9 mouse cellular contexts compared by ENCODE assay signal in genomic region chr11:6007010-6007778, GRCm38 (mm10). TPM values are rescaled to one million over a fixed set of nuclear protein-coding genes. Genes with fewer than 3 reads are reported as not detected.
DNase-seq lines count a peak whose midpoint lies in the region; ATAC-seq and TF ChIP-seq lines count a peak whose summit lies in the region.
"Not testable (repeated sequence)": the region's sequence is repeated elsewhere in the genome, so short reads cannot be mapped to it uniquely, and the experiment has no call there.
"Had no signal": no experiment of that assay in that cellular context is flagged by ENCODE, and none has a peak within 500 bp of the region (broad histone marks: within the 10 kb centered on the region; RNA-seq: fewer than 3 reads in every experiment).

No protein-coding gene starts in this region.

- not testable (repeated sequence) for H3K9me3 ChIP-seq in forebrain, embryonic 14.5 days (replicated peaks; ENCODE audit: control insufficient read depth, low read length); heart, embryonic 16.5 days (replicated peaks; ENCODE audit: control insufficient read depth, low read length); limb, embryonic 14.5 days (ENCODE audit: control insufficient read depth, low read length); lung, postnatal 0 days (ENCODE audit: low read length); neural tube, embryonic 12.5 days

- peak overlapping the region; percentile 31 for H3K4me3 ChIP-seq in forebrain, embryonic 14.5 days (ENCODE audit: low read depth, low read length)
- H3K4me3 ChIP-seq in heart, embryonic 16.5 days (ENCODE audit: low read length) = peak overlapping the region; percentile 53
- H3K4me3 ChIP-seq in limb, embryonic 14.5 days (replicated peaks; ENCODE audit: low read length) = peak overlapping the region; percentile 35
- peak overlapping the region; percentile 40 for H3K4me3 ChIP-seq in lung, postnatal 0 days (ENCODE audit: low read depth, low read length)
- peak overlapping the region; percentile 33 for H3K4me3 ChIP-seq in neural tube, embryonic 12.5 days

- not testable (repeated sequence) for H3K27ac ChIP-seq in forebrain, embryonic 14.5 days (ENCODE audit: low read depth, low read length); heart, embryonic 16.5 days (ENCODE audit: low read length); limb, embryonic 14.5 days (replicated peaks; ENCODE audit: low read depth, low read length); neural tube, embryonic 12.5 days
- H3K27ac ChIP-seq in lung, postnatal 0 days (ENCODE audit: low read length) = peak overlapping the region; percentile 32; the same call in 1 of the 2 replicates

- H3K9ac ChIP-seq in forebrain, embryonic 14.5 days (ENCODE audit: low read length) = peak overlapping the region; percentile 51
- H3K9ac ChIP-seq in heart, embryonic 16.5 days (ENCODE audit: low read length) = peak overlapping the region; percentile 63
- H3K9ac ChIP-seq in limb, embryonic 14.5 days (ENCODE audit: low read depth, low read length, severe bottlenecking) = peak overlapping the region; percentile 31; the same call in 1 of the 2 replicates
- peak overlapping the region; percentile 43 for H3K9ac ChIP-seq in lung, postnatal 0 days (replicated peaks; ENCODE audit: low read depth)
- H3K9ac ChIP-seq in neural tube, embryonic 12.5 days = peak overlapping the region; percentile 42; the same call in 1 of the 2 replicates

- peak; percentile 17 for DNase-seq in embryo, embryonic 9.5 days (ENCODE audit: extremely low spot score)
- DNase-seq in forebrain, embryonic 14.5 days (ENCODE audit: low spot score); limb, embryonic 14.5 days (ENCODE audit: low spot score); lung, postnatal 0 days (ENCODE audit: low spot score): not testable (repeated sequence)
- peak; percentile 41 for DNase-seq in kidney, adult 18-20 months
- DNase-seq in thymus, postnatal 25 days = peak; percentile 20

- 2% methylated on average over 20 of the region's 49 CpGs for WGBS in forebrain, embryonic 14.5 days
- 4% methylated on average over 23 of the region's 49 CpGs for WGBS in heart, embryonic 16.5 days
- 9% methylated on average over 19 of the region's 49 CpGs for WGBS in limb, embryonic 14.5 days
- WGBS in lung, postnatal 0 days = 7% methylated on average over 17 of the region's 49 CpGs
- WGBS in neural tube, embryonic 12.5 days = 2% methylated on average over 24 of the region's 49 CpGs

- not testable (repeated sequence) for TF ChIP-seq CTCF in lung, postnatal 0 days (IDR thresholded peaks at IDR 0.05)

- not testable (repeated sequence) for TF ChIP-seq EP300 in lung, postnatal 0 days (IDR thresholded peaks at IDR 0.05)

- not testable (repeated sequence) for H3K36me3 ChIP-seq in forebrain, embryonic 14.5 days (ENCODE audit: control insufficient read depth, insufficient read depth, low read length); heart, embryonic 16.5 days (ENCODE audit: control insufficient read depth, insufficient read depth); limb, embryonic 14.5 days (ENCODE audit: control insufficient read depth, insufficient read depth, low read length); lung, postnatal 0 days (ENCODE audit: insufficient read depth, low read length); neural tube, embryonic 12.5 days

- not testable (repeated sequence) for H3K27me3 ChIP-seq in forebrain, embryonic 14.5 days (replicated peaks; ENCODE audit: control insufficient read depth, insufficient read depth, low read length); heart, embryonic 16.5 days (ENCODE audit: control insufficient read depth, insufficient read depth, low read length); limb, embryonic 14.5 days (ENCODE audit: control insufficient read depth, insufficient read depth, low read length); lung, postnatal 0 days (replicated peaks; ENCODE audit: insufficient read depth, low read length)
- H3K27me3 ChIP-seq in neural tube, embryonic 12.5 days (replicated peaks) = peaks cover 16% of the 10 kb centered on the region; the same call in 1 of the 2 replicates

- H3K4me2 ChIP-seq in forebrain, embryonic 14.5 days (ENCODE audit: low read length) = peak overlapping the region; percentile 52
- H3K4me2 ChIP-seq in heart, embryonic 16.5 days (ENCODE audit: low read depth, low read length) = peak overlapping the region; percentile 60
- peak overlapping the region; percentile 50 for H3K4me2 ChIP-seq in limb, embryonic 14.5 days (replicated peaks; ENCODE audit: low read depth, low read length, severe bottlenecking)
- H3K4me2 ChIP-seq in lung, postnatal 0 days (replicated peaks; ENCODE audit: low read depth, low read length) = peak overlapping the region; percentile 52
- peak overlapping the region; percentile 59 for H3K4me2 ChIP-seq in neural tube, embryonic 12.5 days (replicated peaks)

- ATAC-seq in forebrain, embryonic 14.5 days = peak; percentile 85
- 0 out of 2 replicates have a peak, but pooled peaks have one; percentile 30 for ATAC-seq in heart, embryonic 16.5 days (replicated peaks; ENCODE audit: extremely low read depth, insufficient read depth, low FRiP score)
- not testable (repeated sequence) for ATAC-seq in limb, embryonic 14.5 days (ENCODE audit: low FRiP score, low read depth)
- peak; percentile 24; the same call in 1 of the 2 replicates for ATAC-seq in lung, postnatal 0 days
- ATAC-seq in neural tube, embryonic 12.5 days (ENCODE audit: low FRiP score, low read depth) = peak; percentile 75

- not testable (repeated sequence) for H3K4me1 ChIP-seq in forebrain, embryonic 14.5 days (ENCODE audit: control insufficient read depth, insufficient read depth, low read length); limb, embryonic 14.5 days (ENCODE audit: control insufficient read depth, insufficient read depth, low read length); neural tube, embryonic 12.5 days
- peaks cover 21% of the 10 kb centered on the region for H3K4me1 ChIP-seq in heart, embryonic 16.5 days (ENCODE audit: control insufficient read depth, insufficient read depth, low read length)
- peaks cover 11% of the 10 kb centered on the region; the same call in 1 of the 2 replicates for H3K4me1 ChIP-seq in lung, postnatal 0 days (ENCODE audit: insufficient read depth, low read depth, low read length)

- not testable (repeated sequence) for TF ChIP-seq POLR2A in limb, embryonic 14.5 days (IDR thresholded peaks at IDR 0.05; ENCODE audit: borderline replicate concordance, extremely low read depth, insufficient read depth, insufficient read length)

RNA-seq across cellular contexts. Expression of gene Ykt6, which starts 51.7 kb away (rescaled TPM):
- polyA plus RNA-seq in forebrain, embryonic 14.5 days (2014; fragmentation: Nextera tagmentation; extraction: Ambion mirVana) = 46.3 and 47.5 TPM in 2 replicates
- polyA plus RNA-seq in heart, embryonic 16.5 days (2015; fragmentation: Nextera tagmentation; extraction: Ambion mirVana) = 38.3 and 40.5 TPM in 2 replicates
- polyA plus RNA-seq in limb, embryonic 14.5 days (2012; rRNA removed) = 79.0 and 81.0 TPM in 2 replicates
- polyA plus RNA-seq in limb, embryonic 14.5 days (2014; fragmentation: Nextera tagmentation; extraction: Ambion mirVana) = 33.2 and 34.8 TPM in 2 replicates
- 40.2 and 40.9 TPM in 2 replicates for polyA plus RNA-seq in lung, postnatal 0 days (2015; fragmentation: Nextera tagmentation; extraction: Ambion mirVana)
- polyA plus RNA-seq in neural tube, embryonic 12.5 days (2016; fragmentation: Nextera tagmentation; extraction: Ambion mirVana) = 59.0 and 62.1 TPM in 2 replicates

RNA-seq across cellular contexts. Expression of gene Gck, which starts 57.3 kb away (rescaled TPM):
- 6.5 and 7.3 TPM in 2 replicates for polyA plus RNA-seq in forebrain, embryonic 14.5 days (2014; fragmentation: Nextera tagmentation; extraction: Ambion mirVana)
- polyA plus RNA-seq in heart, embryonic 16.5 days (2015; fragmentation: Nextera tagmentation; extraction: Ambion mirVana) = 0.75 and 1.2 TPM in 2 replicates
- 0.83 and 1.7 TPM in 2 replicates for polyA plus RNA-seq in limb, embryonic 14.5 days (2012; rRNA removed)
- polyA plus RNA-seq in limb, embryonic 14.5 days (2014; fragmentation: Nextera tagmentation; extraction: Ambion mirVana) = 0.74 and 2.6 TPM in 2 replicates
- polyA plus RNA-seq in lung, postnatal 0 days (2015; fragmentation: Nextera tagmentation; extraction: Ambion mirVana) = 1.2 and 2.1 TPM in 2 replicates
- polyA plus RNA-seq in neural tube, embryonic 12.5 days (2016; fragmentation: Nextera tagmentation; extraction: Ambion mirVana) = 1.4 and 2.0 TPM in 2 replicates
- polyA plus RNA-seq: CD4-positive, CD25-positive, alpha-beta regulatory T cell, adult 4 months had no signal

RNA-seq across cellular contexts. Expression of gene Camk2b, which starts 59.0 kb away (rescaled TPM):
- polyA plus RNA-seq in forebrain, embryonic 14.5 days (2014; fragmentation: Nextera tagmentation; extraction: Ambion mirVana) = 51.6 and 87.1 TPM in 2 replicates
- polyA plus RNA-seq in heart, embryonic 16.5 days (2015; fragmentation: Nextera tagmentation; extraction: Ambion mirVana) = 2.7 and 2.8 TPM in 2 replicates
- 3.1 and 3.5 TPM in 2 replicates for polyA plus RNA-seq in limb, embryonic 14.5 days (2012; rRNA removed)
- 1.5 TPM in 2 replicates for polyA plus RNA-seq in limb, embryonic 14.5 days (2014; fragmentation: Nextera tagmentation; extraction: Ambion mirVana)
- 2.9 TPM in 2 replicates for polyA plus RNA-seq in lung, postnatal 0 days (2015; fragmentation: Nextera tagmentation; extraction: Ambion mirVana)
- 21.3 and 21.4 TPM in 2 replicates for polyA plus RNA-seq in neural tube, embryonic 12.5 days (2016; fragmentation: Nextera tagmentation; extraction: Ambion mirVana)
